Mouse (Mus musculus) kidney, adult 9 months (tissue): ENCODE measurements around the gene Gm10961.

Experiments used
- DNase-seq: peaks from one replicate; pipeline ENCODE4 v3.0.0; 2022

Gene Gm10961

DNA sequence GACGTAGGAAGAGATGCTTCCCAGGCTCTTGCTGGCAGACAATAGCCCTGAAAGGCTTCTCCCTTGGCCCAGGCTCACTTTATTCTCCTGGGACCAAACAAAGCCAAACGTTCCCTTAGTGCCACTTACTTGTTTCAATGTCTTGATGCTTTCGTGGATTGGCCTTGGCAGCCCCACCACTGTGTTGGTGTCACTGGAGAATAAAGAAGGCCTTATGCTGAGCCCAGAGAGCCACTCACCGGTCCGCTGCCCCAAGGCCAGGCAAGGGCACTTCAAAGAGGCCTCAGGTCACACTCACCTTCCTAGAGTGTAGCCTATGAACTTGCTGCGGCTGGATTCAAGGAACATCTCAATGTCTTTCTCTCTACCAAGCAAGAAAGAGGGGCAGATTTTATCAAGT lies 11.2 kb upstream of the Gm10961 start:
- no peak for DNase-seq

DNA sequence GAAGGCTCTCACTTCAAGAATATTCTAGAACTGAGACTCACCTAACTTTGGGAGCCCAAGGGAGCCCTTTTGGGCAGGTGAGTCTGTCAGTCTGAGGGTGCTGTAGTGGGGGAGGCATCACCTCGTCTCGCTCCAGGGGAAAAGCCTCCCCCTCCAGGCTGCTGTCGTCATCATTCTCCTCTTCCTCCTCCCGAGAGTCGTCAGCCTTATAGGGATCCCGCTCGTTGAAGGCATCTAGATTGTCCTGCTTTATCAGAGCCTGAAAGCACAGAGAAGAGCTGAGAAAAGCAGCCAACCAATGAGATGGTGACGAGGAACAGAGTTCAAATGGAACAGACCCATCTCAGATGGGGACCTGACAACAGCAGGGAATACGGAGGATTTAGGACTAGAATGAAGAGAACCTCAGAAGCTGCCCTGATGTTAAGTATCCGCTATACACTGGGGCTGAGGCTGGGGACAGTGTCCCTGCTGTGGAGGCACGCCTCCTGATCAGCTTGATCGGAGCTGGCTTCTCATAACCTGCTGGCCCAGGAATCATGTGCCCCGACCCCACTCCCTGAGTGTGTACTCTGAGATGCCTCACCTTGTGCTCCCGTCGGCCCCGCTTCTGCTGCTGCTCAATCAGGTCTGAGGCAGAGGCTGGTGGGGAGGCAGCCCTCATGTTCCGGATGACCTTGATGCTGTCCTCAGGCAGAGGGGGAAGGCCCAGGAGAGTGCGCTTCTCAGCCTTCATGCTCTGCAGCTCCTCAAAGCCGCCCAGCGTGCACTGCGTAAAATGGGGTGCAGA lies 9.6 kb upstream of the Gm10961 start:
- DNase-seq, result no peak

GRCm38 (mm10) chr3:107622537-107622936 lies 8.6 kb upstream of the Gm10961 start:
- DNase-seq, result no peak

DNA sequence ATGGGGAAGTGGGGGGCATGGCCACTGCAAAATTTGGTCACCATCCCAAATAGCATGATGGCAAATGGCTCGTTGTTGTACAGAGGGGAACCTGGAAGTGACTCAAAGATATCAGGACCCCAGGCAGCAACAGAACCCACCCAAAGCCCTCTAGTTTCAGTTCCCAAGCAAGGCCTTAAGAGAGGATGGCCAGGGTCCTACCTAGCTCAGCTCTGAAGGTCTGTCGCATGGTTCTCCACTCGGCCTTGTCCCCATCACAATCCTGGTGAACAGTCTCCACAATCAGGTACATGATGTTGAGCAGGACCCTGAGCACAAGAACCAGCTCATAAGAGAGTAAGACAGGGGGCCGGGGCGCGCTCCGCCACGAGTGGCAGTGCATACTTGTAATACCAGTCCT lies 6.7 kb upstream of the Gm10961 start:
- DNase-seq, result no peak

- DNase-seq, result no peak
Observed at GRCm38 (mm10) chr3:107625536-107625935, 5.6 kb upstream of the Gm10961 start.

DNA sequence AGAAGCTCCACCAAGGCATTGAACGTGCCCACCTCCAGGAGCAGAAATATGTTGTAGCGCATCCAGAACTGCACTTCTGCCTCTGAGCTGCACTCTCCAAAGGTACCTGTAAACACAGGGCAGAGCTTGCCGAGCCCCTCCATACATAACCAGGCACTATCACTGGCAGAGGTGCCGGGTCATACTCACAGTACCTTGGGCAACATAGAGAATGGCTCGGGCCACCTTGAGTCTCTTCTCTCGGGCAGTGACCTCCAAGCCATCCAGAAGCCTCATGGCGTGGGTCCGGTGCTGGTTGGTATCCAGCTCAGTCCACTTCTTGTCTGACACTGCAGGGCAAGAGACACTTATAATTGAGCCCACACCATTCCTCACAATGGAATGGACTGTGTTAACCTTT lies 4.4 kb upstream of the Gm10961 start:
- no peak for DNase-seq

DNA sequence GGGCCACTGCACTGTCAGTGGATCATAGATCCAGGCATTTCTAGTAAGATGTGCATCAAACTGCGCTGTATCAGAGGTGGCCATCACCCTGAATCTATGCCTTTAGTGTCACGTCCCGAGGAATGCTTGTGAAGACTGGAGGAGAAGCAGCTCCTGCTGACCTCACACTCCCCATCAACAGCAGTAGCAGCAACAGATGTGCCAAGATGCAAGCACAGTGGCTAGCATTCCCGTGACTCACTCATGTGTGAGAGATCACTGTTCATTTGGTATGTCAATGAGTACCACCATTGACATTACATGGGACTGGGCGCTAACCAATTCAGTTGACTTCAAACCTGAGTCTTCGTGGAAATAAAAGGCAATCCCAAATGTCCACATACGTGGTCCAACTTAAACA lies 3.5 kb upstream of the Gm10961 start:
- DNase-seq, result no peak

GRCm38 (mm10) chr3:107628551-107628950 lies 2.6 kb upstream of the Gm10961 start:
- DNase-seq, result no peak

GRCm38 (mm10) chr3:107629411-107629810 lies 1.7 kb upstream of the Gm10961 start:
- no peak for DNase-seq

DNA sequence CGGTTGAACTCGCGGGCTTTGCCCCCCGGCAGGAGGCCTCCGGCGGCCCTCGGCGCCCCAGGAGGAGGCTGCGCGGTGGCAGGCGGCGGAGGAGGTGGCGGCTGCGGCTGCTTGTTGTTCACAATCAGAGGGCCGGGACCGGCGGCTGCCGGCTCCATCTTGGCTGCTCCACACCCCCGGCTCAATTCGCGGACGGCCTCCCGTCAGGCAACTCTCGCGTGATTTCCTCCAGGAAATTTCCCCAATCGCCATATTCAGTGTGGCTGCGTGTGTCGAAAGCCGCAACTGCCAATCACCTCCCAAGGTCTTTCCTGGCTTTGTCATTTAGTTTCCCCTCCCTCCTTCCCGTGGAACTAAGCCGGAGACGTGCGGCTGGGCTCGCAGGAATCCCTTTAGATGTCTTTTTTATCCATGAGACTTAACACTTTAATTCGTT lies 419 bp downstream of the Gm10961 start, which contains the start of gene Strip1:
Gene Strip1, minus strand, starts transcription at position 172 of the 436 bp plus-strand sequence.
- DNase-seq, result peak; percentile 97

DNA sequence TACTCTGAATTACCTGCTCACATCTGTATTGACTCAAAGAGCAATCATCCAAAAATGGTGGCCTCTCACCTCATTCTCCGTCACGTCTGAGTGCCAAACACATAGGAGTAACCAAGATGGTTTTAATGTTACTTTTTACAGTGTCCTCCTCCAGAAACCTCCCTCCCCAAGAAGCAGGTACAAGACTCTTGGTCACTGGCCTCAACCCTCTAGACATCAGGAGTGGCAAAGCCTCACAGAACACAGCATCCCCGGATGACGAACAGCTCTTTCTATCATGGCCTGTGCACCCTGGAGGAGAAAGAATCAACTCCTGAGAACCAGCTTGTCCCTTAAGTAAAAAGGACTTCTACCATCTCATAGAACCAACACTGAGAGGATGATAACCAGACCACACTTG lies 1.7 kb downstream of the Gm10961 start:
- DNase-seq, result no peak

DNA sequence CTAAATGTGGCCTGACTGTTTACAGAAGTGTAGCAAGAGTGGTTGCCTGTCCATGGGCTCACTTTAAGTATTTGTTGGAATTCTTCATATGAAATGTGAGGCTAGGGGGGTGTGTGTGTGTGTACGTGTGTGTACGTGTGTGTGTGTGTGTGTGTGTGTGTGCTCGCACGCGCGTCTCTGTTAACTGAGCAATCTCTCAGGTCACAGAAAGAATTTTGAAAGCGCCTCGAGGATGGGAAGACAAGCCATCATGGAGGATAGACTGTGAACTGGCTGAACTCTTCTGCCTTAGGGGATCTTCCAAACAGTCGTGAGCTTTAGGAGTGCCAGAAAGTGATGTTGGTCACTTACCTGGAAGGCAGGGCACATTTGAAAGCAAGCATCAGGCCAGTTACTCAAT lies 2.8 kb downstream of the Gm10961 start:
- DNase-seq, result no peak

GRCm38 (mm10) chr3:107635836-107636235 lies 4.7 kb downstream of the Gm10961 start:
- no peak for DNase-seq

GRCm38 (mm10) chr3:107636236-107636635 lies 5.1 kb downstream of the Gm10961 start:
- DNase-seq, result no peak

DNA sequence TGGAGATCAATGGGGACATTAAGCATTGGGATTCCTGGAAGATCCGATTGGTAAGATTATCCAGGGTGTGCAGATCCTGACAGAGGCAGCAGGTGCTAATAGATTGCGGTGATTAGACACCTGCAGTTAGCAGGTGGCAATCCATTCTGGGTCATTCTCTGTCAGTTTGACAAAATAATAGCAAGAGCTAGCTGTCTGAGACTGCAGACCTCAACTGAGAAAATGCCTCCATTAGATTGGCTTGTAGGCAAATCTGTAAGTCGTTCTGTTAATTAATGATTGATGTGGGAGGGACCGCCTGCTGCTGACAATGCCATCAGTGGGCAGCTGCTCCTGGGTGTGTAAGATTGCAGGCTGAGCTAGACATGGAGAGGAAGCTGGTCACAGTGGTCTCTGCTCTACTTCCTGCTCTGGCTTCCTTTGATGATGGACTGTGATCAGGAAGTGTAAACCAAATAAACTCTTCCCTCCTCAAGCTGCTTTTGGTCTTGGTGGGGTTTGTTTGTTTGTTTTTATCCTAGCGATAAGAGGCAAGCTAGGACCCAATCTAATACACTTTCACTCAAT lies 6.6 kb downstream of the Gm10961 start:
- DNase-seq, result no peak

- no peak for DNase-seq
Observed at GRCm38 (mm10) chr3:107646947-107647346, 15.8 kb downstream of the Gm10961 start.

DNA sequence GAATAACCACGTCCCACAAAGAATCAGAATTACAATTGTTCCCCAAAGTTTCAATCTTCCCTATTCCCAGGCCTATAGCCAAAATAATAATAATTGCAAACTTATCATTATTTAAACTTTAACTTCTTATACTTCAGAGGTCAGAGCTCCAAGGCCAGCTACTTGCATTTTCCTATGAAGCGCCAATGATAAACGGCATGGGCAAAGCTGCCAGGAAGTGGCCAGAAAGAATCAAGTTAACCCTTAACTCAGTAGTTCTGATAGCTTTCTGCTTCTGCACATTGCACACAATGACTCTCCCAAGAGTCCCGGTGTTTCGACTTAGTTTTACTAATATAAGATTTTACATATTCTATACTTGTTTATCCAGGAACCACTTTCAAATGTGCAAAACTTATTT lies 19.2 kb downstream of the Gm10961 start:
- peak; percentile 82 for DNase-seq

- DNase-seq, result no peak
Observed at GRCm38 (mm10) chr3:107652968-107653367, 21.8 kb downstream of the Gm10961 start.

- peak; percentile 51 for DNase-seq
Observed at GRCm38 (mm10) chr3:107654861-107655260, 23.7 kb downstream of the Gm10961 start.

DNA sequence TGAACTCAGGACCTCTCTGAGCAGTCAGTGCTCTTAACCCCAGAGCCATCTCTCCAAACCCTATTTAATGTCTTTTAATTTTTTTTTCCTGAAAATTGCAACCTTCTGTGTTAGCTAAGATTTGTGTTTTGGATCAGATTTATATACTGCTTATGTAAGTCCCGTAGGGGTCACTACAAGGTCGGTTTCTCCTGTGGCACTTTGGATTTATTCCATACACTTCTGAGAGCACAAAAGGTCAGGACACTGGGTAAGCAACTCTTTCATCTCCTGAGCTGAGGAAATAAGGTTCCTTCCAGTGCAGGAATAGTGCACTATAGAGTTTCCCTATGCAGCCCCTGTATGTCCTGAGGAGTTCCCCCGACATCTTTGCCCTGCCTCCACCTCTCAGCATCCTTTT lies 24.4 kb downstream of the Gm10961 start:
- peak; percentile 63 for DNase-seq

DNA sequence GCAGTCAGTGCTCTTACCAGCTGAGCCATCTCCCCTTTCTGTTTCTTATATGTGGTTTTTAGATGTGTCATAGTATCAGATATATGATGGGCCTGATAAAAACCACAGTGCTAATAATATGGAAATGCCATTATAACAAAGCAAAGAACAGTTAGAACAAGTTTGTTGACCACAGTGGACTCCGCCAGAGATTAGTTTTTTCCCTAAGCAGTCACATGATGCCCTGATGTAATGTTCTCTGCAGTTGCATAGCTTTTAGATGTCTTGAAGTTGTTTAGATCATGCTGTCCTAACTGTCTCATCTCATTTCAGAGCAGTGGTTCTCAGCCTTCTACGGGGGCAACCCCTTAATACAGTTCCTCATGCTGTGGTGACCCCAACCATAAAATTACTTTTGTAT lies 25.0 kb downstream of the Gm10961 start:
- no peak for DNase-seq

GRCm38 (mm10) chr3:107656888-107657287 lies 25.8 kb downstream of the Gm10961 start:
- no peak for DNase-seq

DNA sequence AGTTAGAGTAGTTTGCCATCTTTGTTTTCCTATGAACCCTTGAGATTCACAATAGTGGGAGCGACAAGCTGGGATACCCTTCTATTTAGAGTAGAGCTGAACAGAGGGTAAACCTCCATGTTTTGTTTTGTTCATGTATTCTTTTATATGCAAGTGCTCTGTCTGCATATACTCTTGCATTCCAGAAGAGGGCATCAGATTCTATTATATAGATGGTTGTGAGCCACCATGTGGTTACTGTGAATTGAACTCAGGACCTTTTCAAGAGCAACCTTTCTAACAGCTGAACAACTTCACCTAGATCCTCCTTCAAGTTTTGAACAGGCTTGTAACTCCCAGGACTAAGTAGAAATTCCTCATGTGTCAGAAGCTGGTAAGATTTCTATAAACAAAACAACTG lies 27.9 kb downstream of the Gm10961 start:
- DNase-seq, result no peak

DNA sequence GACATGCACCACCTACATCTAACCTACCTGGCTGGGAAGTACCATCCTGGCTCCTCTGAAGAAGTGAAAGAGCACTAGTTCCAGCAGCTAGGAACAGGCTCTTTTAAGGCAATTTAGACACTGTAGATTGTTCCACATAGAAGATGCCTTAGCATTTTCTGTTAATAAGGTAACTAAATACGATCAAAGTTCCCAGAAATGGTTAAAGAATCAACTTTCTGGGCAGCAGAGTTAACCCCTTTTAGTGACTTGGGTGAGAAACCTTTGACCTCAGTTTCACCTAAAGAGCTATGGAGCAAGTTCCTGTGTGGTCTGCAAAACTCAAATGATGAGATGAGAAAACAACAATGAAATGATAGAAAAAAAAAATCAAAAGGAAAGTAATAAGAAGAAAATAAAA lies 33.5 kb downstream of the Gm10961 start:
- DNase-seq, result peak; percentile 81

DNA sequence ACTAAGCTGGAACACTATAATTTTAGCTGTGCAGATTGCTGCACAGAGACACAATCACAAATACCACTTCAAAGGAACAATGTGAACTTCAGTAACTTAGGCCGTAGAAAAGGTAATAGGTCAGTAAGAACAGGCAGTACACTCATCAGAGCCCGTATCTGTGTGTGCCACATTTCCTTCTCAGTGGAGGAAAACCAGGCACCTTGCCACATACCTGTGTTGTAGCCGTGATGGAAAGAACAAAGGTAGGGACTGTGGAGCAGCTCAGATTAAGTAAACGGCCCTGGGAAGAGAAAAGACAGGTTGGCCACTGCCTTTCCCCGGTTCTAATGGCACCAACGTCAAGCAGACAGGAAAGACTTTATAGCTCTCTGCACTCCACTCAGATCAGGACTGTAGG lies 36.3 kb downstream of the Gm10961 start:
- peak; percentile 57 for DNase-seq
